Mouse (Mus musculus) liver, embryonic 15.5 days (tissue): ENCODE measurements around the gene Macrod2. TPM values are rescaled to one million over a fixed set of nuclear protein-coding genes. Genes with fewer than 3 reads are reported as not detected.
"Not testable (repeated sequence)": the region's sequence is repeated elsewhere in the genome, so short reads cannot be mapped to it uniquely, and the experiment has no call there.

ENCODE experiments used
- ATAC-seq: fragments of 200-750 bp; cut with Nextera tagmentation; 2 replicates; pipeline ENCODE4 v1.8.0; 2017; ENCODE audit warnings: moderate number of reproducible peaks, mild to moderate bottlenecking, moderate library complexity; ENCODE audit not compliant: insufficient read depth
- H3K27ac ChIP-seq: fragments of 300-500 bp; sonication (generic); replicated peaks from 2 replicates; pipeline ENCODE4 v1.5.1; 2015; ENCODE audit warnings: mild to moderate bottlenecking, inconsistent platforms
- H3K27me3 ChIP-seq: fragments of 300-500 bp; sonication (generic); 2 replicates; pipeline ENCODE4 v1.6.1; 2015; ENCODE audit warnings: mild to moderate bottlenecking, inconsistent platforms
- H3K36me3 ChIP-seq: fragments of 300-500 bp; sonication (generic); replicated peaks from 2 replicates; pipeline ENCODE4 v1.6.1; 2015; ENCODE audit warnings: moderate library complexity, mild to moderate bottlenecking, inconsistent platforms
- H3K4me1 ChIP-seq: fragments of 300-500 bp; sonication (generic); replicated peaks from 2 replicates; pipeline ENCODE4 v1.6.1; 2015; ENCODE audit warnings: inconsistent platforms
- H3K4me2 ChIP-seq: fragments of 300-500 bp; sonication (generic); 2 replicates; pipeline ENCODE4 v1.6.1; 2015; ENCODE audit warnings: moderate library complexity, mild to moderate bottlenecking, inconsistent platforms
- H3K4me3 ChIP-seq: fragments of 300-500 bp; sonication (generic); replicated peaks from 2 replicates; pipeline ENCODE4 v1.5.1; 2015; ENCODE audit warnings: mild to moderate bottlenecking, inconsistent platforms
- H3K9ac ChIP-seq: fragments of 300-500 bp; sonication (generic); 2 replicates; pipeline ENCODE4 v1.6.1; 2015; ENCODE audit warnings: moderate library complexity, mild to moderate bottlenecking, inconsistent platforms
- H3K9me3 ChIP-seq: fragments of 300-500 bp; sonication (generic); replicated peaks from 2 replicates; pipeline ENCODE4 v1.6.1; 2016; ENCODE audit warnings: inconsistent platforms
- WGBS: fragments of 180-500 bp; shearing (Covaris S2); methylation state at CpG from one replicate; pipeline ENCODE4 v1.1.7; 2015; ENCODE audit warnings: mixed read lengths; ENCODE audit not compliant: insufficient replicate concordance; 5-methylcytosine and 5-hydroxymethylcytosine counted together
- polyA plus RNA-seq: library from polyadenylated mRNA; unstranded; fragments of >200 nt; fragmentation: Nextera tagmentation; extraction: Ambion mirVana; gene quantifications from 2 replicates; pipeline ENCODE4 v1.2.1, GENCODE M21; 2015

The Macrod2 gene
- polyA plus RNA-seq, 1 experiment from 2014 or later, result 6.9 TPM

GRCm38 (mm10) chr2:140704146-140704545 lies 309.0 kb downstream of the Macrod2 start:
- no peak overlapping the region for H3K27ac ChIP-seq
- H3K9ac ChIP-seq, result no peak overlapping the region
- no peak overlapping the region for H3K4me2 ChIP-seq
- no peaks in the 10 kb centered on the region for H3K36me3 ChIP-seq
- H3K9me3 ChIP-seq, result no peaks in the 10 kb centered on the region
- no peaks in the 10 kb centered on the region for H3K27me3 ChIP-seq
- H3K4me3 ChIP-seq, result no peak overlapping the region
- no peak for ATAC-seq
- 29% methylated on average over 3 of the region's 3 CpGs for WGBS
- H3K4me1 ChIP-seq, result no peaks in the 10 kb centered on the region

DNA sequence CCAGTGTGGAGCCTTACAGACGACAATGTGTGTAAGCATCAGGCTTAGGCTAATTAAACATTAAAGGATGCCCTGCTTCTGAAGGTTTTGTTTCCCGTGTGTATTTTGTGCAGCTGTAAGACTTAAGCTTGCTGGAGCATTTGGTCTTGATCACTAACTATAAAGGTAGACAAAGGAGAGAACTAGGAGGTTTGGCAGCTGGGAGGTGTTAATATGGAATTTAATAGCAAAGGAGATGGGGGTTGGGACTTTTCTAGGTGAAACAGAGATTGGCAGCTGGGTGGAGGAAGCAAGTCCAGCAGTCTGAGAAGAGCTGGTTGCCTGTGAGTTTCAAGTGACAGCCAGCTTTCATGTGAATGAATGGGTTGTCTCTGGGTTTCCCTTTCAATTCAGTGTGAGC lies 310.2 kb downstream of the Macrod2 start:
- 38% methylated on average over 2 of the region's 2 CpGs for WGBS
- Histone ChIP-seq H3K9me3 (no peaks in the 10 kb centered on the region), H3K9ac (no peak overlapping the region), H3K36me3 (no peaks in the 10 kb centered on the region), H3K27me3 (no peaks in the 10 kb centered on the region), H3K4me1 (no peaks in the 10 kb centered on the region), H3K4me2 (no peak overlapping the region), H3K27ac (no peak overlapping the region), H3K4me3 (no peak overlapping the region)
- ATAC-seq, result no peak

- Histone ChIP-seq H3K9me3 (no peaks in the 10 kb centered on the region), H3K4me1 (no peaks in the 10 kb centered on the region), H3K36me3 (no peaks in the 10 kb centered on the region), H3K9ac (no peak overlapping the region), H3K27ac (no peak overlapping the region), H3K4me2 (no peak overlapping the region), H3K27me3 (no peaks in the 10 kb centered on the region), H3K4me3 (no peak overlapping the region)
- ATAC-seq, result no peak
- WGBS, result 51% methylated on average over 5 of the region's 5 CpGs
Measured at GRCm38 (mm10) chr2:140707550-140707949, 312.4 kb downstream of the Macrod2 start.

- H3K27ac ChIP-seq, result no peak overlapping the region
- no peaks in the 10 kb centered on the region for H3K27me3 ChIP-seq
- no peak overlapping the region for H3K9ac ChIP-seq
- no peak overlapping the region for H3K4me3 ChIP-seq
- H3K4me2 ChIP-seq, result no peak overlapping the region
- no peaks in the 10 kb centered on the region for H3K9me3 ChIP-seq
- 45% methylated on average over 4 of the region's 4 CpGs for WGBS
- H3K4me1 ChIP-seq, result no peaks in the 10 kb centered on the region
- no peaks in the 10 kb centered on the region for H3K36me3 ChIP-seq
- no peak for ATAC-seq
Measured at GRCm38 (mm10) chr2:140715822-140716221, 320.7 kb downstream of the Macrod2 start.

- no peak for ATAC-seq
- WGBS, result 69% methylated on average over 9 of the region's 9 CpGs
- no peak overlapping the region for H3K4me3 ChIP-seq
- H3K27ac ChIP-seq, result no peak overlapping the region
- H3K4me2 ChIP-seq, result no peak overlapping the region
- H3K9me3 ChIP-seq, result no peaks in the 10 kb centered on the region
- no peaks in the 10 kb centered on the region for H3K4me1 ChIP-seq
- H3K27me3 ChIP-seq, result no peaks in the 10 kb centered on the region
- H3K9ac ChIP-seq, result no peak overlapping the region
- H3K36me3 ChIP-seq, result no peaks in the 10 kb centered on the region
Measured at GRCm38 (mm10) chr2:140717407-140717806, 322.3 kb downstream of the Macrod2 start.

DNA sequence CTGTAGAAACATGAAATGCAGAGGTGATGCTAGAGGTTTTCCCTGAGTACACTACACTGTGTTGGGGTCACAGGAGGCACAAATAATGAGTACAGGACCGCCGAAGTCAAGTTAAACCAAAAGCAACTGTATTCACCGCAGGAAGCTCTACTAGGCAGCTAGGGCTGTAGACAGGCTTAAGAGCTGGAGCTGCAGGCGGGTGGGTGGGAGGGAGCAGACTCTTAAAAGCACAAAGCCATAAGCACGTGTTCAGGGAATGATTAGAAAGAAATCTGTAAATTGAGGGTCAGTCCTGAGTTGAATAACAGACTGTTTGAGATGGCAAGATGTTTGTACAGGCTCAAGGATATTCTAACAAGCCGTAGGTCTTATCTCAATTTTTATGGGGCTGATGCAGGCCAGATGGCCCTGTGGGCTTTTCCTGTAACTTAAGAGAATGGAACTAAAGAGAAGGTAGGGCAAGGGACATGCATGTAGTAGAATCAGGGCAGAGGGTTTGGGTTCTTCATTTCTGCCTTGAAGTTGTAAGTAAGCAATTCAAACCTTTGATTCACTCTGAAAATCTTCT lies 337.6 kb downstream of the Macrod2 start:
- Histone ChIP-seq H3K4me1 (no peaks in the 10 kb centered on the region), H3K27ac (no peak overlapping the region), H3K36me3 (no peaks in the 10 kb centered on the region), H3K9ac (no peak overlapping the region), H3K4me3 (no peak overlapping the region), H3K27me3 (no peaks in the 10 kb centered on the region), H3K4me2 (no peak overlapping the region), H3K9me3 (no peaks in the 10 kb centered on the region)
- no peak for ATAC-seq
- WGBS, result 40% methylated on average over 6 of the region's 6 CpGs

DNA sequence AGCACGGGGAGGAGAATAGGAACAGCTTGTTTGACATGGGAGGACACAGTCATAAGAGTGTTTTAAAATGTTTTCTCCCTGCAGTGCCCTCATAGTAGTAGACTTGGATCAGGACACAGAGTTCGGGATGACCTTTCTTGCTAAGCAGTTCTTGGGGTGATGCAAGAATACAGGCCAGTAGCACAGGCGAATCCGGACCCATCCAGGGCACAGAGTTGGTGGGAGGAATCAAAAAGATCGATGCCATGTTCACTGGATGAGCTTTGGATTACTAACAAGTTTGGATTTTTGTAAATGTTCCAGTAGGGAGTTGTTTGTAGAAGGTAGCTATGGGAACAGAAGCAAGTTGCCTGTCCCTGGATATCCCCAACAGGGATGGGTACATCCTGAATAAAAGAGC lies 345.4 kb downstream of the Macrod2 start:
- H3K36me3 ChIP-seq, result no peaks in the 10 kb centered on the region
- H3K4me3 ChIP-seq, result no peak overlapping the region
- no peak overlapping the region for H3K27ac ChIP-seq
- H3K9ac ChIP-seq, result no peak overlapping the region
- no peaks in the 10 kb centered on the region for H3K27me3 ChIP-seq
- WGBS, result 50% methylated on average over 5 of the region's 5 CpGs
- H3K9me3 ChIP-seq, result no peaks in the 10 kb centered on the region
- ATAC-seq, result no peak
- H3K4me2 ChIP-seq, result no peak overlapping the region
- no peaks in the 10 kb centered on the region for H3K4me1 ChIP-seq

DNA sequence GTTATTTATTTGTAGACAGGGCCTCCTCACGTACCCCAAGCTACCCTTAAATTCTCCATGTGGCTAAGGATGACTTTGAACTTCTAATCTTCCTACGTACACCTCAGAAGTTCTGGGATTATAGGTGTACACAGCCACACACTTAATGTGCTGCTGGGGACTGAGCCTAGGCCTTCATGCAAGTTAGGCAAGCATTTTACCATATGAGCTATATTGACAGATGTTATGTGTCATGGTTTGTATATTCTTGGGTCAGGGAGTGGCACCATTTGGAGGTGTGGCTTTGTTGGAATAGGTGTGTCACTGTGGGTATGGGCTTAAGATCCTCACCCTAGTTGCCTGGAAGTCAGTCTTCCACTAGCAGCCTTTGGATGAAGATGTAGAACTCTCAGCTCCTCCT lies 347.8 kb downstream of the Macrod2 start:
- H3K27me3 ChIP-seq, H3K27ac ChIP-seq, H3K4me3 ChIP-seq, H3K9ac ChIP-seq, H3K4me2 ChIP-seq, H3K36me3 ChIP-seq, H3K4me1 ChIP-seq, H3K9me3 ChIP-seq, ATAC-seq: not testable (repeated sequence)
- 52% methylated on average over 2 of the region's 2 CpGs for WGBS

DNA sequence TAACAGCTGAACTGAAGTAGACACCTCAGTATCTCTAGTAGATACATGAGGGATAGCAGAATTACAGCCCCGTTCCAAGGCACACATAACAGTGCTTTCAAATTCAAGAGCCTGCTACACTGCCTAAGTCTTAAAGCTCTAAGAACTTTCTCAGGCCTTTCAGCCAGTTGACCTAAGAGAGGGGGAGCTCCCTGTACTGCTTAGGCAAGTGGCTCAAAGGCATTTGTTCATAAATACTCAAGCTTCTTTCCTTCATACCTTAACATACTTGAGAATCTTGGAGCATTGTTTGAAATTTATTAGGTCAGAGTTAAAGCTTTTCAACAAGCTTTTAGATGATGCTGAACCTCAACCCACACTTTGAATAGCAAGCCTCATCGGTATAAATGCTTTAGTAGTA lies 363.8 kb downstream of the Macrod2 start:
- Histone ChIP-seq H3K27me3 (no peaks in the 10 kb centered on the region), H3K27ac (no peak overlapping the region), H3K9me3 (no peaks in the 10 kb centered on the region), H3K4me3 (no peak overlapping the region), H3K9ac (no peak overlapping the region), H3K4me1 (no peaks in the 10 kb centered on the region), H3K36me3 (no peaks in the 10 kb centered on the region), H3K4me2 (no peak overlapping the region)
- no peak for ATAC-seq
- 60% methylated on average over 2 of the region's 2 CpGs for WGBS

DNA sequence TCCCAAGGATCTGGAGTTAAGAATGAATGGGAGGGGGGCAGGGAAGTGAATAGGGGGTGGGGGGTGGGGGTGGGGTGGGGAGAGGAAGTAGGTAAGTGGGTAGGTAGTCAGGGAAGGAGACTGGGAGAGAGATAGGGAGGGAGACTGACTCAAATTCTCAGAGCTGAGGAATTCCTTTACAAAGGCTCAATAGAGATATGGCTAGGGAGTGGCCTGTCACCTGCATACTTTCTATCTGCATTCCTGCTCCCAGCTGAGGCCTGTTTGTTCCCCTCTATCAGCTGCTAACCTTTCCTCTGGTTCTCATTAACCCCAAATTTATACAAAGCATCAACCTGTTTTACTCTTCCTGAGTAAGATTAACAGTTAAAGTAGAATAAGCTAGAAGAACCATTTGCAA lies 364.6 kb downstream of the Macrod2 start:
- ATAC-seq, result no peak

GRCm38 (mm10) chr2:140760137-140760536 lies 365.0 kb downstream of the Macrod2 start:
- H3K4me2 ChIP-seq, result no peak overlapping the region
- 81% methylated on average over 3 of the region's 3 CpGs for WGBS
- no peaks in the 10 kb centered on the region for H3K27me3 ChIP-seq
- H3K4me3 ChIP-seq, result no peak overlapping the region
- H3K9ac ChIP-seq, result no peak overlapping the region
- no peak overlapping the region for H3K27ac ChIP-seq
- no peaks in the 10 kb centered on the region for H3K4me1 ChIP-seq
- no peaks in the 10 kb centered on the region for H3K9me3 ChIP-seq
- no peak for ATAC-seq
- no peaks in the 10 kb centered on the region for H3K36me3 ChIP-seq

More for the DNA sequence above, 364.6 kb downstream of the Macrod2 start:
- H3K36me3 ChIP-seq, result no peaks in the 10 kb centered on the region
- H3K4me2 ChIP-seq, result no peak overlapping the region
- H3K4me3 ChIP-seq, result no peak overlapping the region
- no peaks in the 10 kb centered on the region for H3K27me3 ChIP-seq
- no peak overlapping the region for H3K27ac ChIP-seq
- H3K4me1 ChIP-seq, result no peaks in the 10 kb centered on the region
- no peak overlapping the region for H3K9ac ChIP-seq
- no peaks in the 10 kb centered on the region for H3K9me3 ChIP-seq

GRCm38 (mm10) chr2:140763076-140763891 lies 368.2 kb downstream of the Macrod2 start:
- ATAC-seq, result peak; percentile 34; the same call in 1 of the 2 replicates

More at GRCm38 (mm10) chr2:140763076-140763891, 368.2 kb downstream of the Macrod2 start:
- Histone ChIP-seq H3K27me3 (no peaks in the 10 kb centered on the region), H3K27ac (no peak overlapping the region), H3K4me2 (peak overlapping the region; percentile 40), H3K4me1 (no peaks in the 10 kb centered on the region), H3K9me3 (no peaks in the 10 kb centered on the region), H3K9ac (no peak overlapping the region), H3K36me3 (no peaks in the 10 kb centered on the region), H3K4me3 (no peak overlapping the region)
- 50% methylated on average over 12 of the region's 12 CpGs for WGBS
